Mouse (Mus musculus) olfactory bulb, adult 2 months (tissue): ENCODE results near the gene Fscn3.

Experiments used
- CTCF ChIP-seq: fragments of 200-500 bp; IDR thresholded peaks from 2 replicates; pipeline ENCODE4 v1.5.1; 2012; ENCODE audit warnings: low read depth, mild to moderate bottlenecking, low read length, moderate library complexity; ENCODE audit not compliant: insufficient read depth
- POLR2A ChIP-seq: fragments of 200-500 bp; IDR thresholded peaks from 2 replicates; pipeline ENCODE4 v1.6.1; 2012; ENCODE audit warnings: mild to moderate bottlenecking, low read depth, low read length, moderate library complexity; ENCODE audit not compliant: insufficient read depth

DNA sequence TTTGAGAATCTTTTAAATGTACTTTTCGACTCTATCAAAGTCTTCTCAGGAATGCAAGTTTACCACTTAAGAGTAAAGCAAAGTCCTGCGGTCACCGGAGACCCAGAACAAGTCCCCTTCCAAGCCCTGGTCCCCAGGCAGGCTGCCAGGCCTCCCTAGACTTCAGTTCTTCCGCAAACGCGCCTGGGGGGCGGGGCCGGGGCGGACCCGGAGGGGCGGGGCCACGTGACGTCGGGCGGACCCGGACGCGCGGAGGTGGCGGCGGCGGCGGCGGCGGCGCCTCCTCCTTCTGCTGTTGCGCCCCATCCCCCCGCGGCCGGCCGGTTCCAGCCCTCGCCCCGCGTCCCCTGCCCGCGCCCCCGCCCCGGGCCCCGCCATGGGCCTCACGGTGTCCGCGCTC is 4.3 kb upstream of the Fscn3 start, which contains the start of gene Arf5:
- TF ChIP-seq CTCF (no peak), POLR2A (no peak)
